Mouse (Mus musculus): Measurements from ENCODE around the gene Lgals3.
"Not testable (repeated sequence)": the region's sequence is repeated elsewhere in the genome, so short reads cannot be mapped to it uniquely, and the experiment has no call there.

The Lgals3 gene

DNA sequence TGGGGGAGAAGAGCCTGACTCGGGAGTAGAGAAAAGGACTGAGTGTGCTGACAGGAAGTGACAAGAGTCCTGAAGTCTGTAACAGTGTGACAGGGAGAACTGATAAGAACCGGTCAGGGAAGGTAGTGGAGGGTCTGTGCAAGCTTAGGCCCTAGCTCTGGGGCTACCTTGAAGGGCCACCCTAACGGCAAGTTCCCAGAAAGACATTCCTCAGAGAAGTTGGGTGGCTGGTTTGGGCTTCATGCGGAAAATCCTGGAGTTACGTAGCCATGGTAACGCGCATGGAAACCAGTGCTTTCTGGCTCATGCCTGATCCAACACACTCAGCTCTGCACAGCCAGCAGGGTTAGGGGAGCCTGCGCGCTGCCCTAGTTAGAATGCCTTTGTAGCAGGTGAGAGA, at the start of gene Lgals3:
Gene Lgals3 (plus strand): TSS at position 291 of the 400 bp plus-strand sequence.
- peak; percentile 91 for DNase-seq (ENCODE audit: low read depth, low spot score)

DNA sequence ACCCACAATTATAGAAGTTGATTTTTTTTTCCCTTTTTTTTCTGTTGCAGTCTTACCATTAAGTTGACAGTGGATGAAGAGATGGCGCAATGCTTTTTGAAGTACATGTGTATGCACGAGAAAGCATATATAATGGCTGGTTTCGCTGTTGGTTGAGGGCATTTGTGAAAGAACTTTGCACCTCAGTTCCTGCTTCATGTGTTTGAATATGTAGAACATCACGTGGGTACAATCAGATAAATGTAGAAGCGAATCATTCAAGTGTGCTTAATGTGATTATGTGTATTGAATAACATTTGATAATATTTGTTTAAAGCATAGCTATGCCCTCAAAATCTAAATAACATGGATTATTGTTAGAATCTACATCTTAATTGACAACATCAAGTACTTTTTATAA, 48.2 kb upstream of the Lgals3 start:
- DNase-seq (ENCODE audit: low read depth, low spot score): no peak

DNA sequence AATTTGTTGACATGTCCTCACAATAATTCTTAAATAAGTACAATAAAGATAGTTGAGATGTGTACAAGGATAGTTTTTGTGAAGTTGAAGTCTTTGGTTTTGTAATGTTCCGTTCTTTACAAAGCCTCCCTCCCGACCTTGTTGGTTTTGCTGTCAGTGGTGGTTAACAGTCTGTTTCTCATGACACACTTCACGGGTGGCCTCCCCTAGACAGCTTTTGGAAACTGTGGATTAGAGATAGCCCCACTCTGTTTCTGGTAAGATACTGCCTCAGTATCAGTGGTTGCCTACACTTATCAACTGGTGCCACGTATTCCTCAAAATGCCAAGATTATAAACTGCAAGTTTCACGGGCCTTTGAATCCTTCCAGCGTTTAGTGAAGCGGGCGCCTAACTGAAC, 46.0 kb upstream of the Lgals3 start:
- not testable (repeated sequence) for DNase-seq (ENCODE audit: low read depth, low spot score)

DNA sequence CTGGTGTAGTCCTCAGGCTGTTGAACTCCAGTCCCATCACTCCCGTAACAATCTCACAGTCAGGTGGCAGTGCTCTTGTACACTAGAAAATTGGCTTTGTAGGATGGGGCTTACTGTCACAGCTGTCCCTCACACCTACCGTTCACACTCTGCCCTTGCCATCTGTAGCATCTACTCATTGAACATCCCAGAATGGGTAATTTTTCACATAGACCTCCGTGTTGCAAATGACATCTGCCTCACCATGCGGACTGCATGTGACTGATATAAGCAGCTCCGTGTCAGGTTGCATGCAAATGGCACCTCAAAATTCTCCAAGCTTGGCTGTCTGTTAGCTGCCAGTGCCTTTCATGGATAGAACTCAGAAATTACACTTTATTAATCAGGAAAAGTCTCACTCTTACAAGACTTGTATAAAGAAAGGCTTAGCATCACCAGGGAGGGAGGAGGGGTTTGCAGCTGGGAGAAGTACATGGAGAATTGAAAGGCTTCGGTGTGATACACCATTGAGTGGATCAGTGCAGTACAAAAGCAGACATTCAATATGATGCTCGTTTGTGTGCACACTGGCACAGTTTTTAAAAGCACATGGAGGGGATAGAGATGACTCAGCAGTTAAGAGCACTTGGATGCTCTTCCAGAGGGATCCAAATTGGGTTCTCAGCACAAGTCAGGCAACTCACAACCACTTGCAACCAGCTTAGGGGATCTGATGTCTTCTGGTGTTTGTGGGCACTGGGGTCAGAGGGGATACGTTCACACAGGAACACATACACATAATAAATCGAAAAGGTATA, 41.4 kb upstream of the Lgals3 start:
- no peak for DNase-seq (ENCODE audit: low read depth, low spot score)

DNA sequence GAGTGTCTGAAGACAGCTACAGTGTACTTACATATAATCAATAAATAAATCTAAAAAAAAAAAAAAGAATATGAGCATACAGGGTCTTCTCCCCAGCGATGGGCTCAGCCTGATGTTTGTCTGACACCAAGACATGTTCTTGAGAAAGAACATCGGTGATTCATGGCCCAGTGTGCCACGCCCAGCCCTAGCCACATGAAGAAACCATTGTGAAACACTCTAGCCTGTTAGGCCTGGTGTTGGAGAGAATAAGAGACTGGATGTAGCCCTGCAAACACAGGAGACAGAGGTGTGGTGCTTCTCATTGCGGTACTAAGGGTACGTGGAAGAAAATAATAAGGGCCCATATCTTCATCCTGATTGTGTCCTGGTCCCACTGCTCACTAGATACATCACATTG, 40.2 kb upstream of the Lgals3 start:
- DNase-seq (ENCODE audit: low read depth, low spot score): no peak

DNA sequence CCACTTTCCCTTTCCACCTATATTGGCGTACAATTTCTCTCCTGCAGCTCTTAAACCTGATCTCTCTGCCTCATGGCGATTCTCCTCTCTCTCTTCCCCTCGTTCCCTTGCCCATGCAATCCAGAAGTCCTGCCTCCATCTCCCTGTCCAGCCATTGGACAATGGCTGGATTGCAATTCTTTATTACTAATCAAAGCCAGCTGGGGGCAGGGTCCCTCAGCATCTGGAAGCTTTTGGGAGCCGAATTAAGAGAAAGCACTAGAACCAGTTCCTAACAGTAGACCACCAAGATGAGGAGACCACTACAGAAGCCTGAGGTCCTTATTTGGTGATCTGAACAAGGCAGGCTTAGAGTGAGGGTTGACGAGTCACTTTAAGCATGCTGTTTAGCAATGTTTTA, 35.6 kb upstream of the Lgals3 start:
- DNase-seq (ENCODE audit: low read depth, low spot score): no peak

DNA sequence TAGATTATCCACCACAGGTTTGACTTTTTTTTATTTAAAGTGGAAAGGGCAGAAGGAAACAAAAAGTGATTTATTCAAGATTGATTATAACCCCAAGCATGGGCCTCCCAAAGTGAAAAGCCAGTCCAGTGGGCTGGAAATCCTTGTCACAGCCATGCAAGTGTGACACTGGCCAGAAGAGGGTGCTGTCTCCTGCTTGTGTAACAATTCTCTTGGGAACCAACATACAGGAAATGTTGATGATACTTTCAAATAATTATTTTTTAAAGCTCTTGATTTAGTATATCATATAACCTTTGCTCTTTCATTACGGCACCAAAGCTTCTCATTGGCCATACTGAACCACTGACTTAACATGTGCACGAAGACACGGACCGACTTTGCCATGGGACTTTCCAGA, 32.7 kb upstream of the Lgals3 start:
- peak; percentile 80 for DNase-seq (ENCODE audit: low read depth, low spot score)

DNA sequence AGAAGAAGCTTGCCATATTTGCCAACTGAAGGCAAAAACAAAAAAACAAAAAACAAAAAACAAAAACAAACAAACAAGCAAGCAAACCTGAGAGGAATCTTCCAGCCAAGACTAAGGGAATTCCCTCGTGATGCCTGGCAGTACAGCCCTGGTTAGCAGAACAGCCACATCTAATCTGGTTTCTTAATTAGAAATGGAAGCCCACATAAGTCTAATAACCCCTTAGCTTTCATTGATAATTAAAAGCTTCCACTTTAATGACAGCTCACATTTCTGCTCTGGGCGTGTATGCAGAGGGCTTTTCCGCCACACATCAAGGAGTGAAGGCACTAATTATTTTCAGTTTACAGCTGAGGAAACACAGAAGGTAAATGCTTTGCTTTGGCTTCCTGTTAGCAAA, 32.3 kb upstream of the Lgals3 start:
- DNase-seq (ENCODE audit: low read depth, low spot score): no peak

DNA sequence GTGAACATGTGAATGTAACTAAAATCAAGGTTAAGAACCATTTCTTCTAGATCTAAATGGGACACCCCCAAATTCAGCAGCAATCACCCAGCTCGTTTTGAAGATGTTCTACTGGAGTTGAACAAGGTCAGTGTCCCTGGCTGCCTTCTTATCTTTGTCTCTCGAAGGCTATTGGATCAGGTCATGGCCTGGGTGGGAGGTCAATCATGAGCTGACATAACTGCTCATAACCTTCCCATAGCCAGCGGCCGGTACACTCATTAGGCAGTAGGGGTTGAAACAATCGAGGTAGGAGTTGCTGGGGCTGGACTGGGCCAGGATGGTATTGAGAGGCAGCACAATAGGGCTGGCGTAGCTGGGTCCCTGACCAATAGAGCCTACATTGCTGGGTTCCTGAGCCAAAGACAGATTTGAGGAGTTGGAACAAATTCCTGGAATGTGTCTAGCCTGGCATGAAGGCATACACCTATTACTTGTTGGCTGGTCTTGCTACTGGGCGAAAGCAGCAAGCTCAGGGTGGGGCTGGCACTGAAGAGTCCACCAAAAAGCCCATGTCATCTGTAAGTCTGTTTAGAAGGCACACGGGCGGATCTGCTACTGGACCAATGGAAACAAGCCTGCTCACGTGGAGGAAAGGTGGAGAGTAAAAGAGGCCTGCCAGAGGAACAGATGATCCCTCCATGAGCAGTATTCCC, 27.2 kb upstream of the Lgals3 start:
- DNase-seq (ENCODE audit: low read depth, low spot score): no peak

DNA sequence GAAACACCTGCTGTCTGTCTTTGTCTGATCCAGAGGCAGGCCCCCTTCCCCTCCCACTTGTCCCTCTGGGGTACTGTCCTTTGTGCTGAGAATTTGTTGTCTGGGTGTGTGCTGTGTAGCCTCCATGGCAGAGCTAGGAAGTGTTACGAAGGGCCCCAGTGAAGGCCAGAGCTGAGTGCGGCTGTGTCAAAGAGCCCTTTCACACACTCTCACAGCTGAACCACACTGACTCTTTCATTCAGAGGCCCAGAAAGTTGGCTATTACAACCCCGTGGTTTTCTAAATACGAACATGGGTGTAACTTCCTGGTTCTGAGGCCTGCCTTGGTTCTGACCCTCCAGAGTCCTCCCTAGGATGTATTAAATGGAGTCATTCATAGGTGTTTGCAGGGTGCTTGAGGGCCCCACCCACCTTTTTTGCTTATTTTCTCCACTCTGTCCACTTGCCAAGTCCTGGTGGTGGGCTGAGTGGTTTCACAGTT, 25.7 kb upstream of the Lgals3 start:
- peak; percentile 38 for DNase-seq (ENCODE audit: low read depth, low spot score)

DNA sequence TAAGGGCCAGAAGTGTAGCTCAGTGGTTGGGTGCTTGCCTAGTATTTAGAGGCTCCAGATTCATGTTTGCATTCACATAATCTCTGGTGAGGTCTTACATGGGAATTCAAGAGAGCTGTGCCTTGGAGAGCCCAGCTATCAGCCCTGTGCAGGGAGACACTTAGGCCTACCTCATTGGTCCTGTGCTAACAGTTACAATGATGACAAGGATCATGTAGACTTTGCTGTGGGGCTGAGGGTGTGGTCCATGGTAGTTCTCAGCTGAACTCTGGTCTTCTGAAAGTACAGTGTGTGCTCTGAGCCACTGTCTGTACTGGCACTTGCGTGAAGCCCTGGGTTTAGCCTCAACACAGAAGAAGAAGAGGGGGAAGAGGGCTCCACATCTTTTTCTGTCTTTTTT, 20.8 kb upstream of the Lgals3 start:
- no peak for DNase-seq (ENCODE audit: low read depth, low spot score)

DNA sequence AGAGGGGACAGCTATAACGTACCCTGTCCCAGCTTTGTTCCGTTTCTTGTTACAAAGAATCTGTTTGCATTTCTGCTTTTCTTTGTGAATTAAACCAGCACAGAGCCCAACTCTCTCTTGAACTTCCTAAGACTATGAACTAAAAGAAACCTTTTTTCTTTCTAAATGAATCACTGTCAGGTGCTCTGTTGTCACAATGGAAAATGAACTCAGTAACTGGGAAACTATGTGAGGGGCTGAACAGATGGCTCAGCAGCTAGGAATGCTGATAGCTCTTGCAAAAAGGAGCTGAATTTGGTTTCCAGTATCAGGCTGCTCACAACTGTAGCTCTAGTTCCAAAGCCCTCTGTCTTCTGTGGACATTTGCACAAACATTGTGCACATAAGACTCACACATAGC, 16.6 kb upstream of the Lgals3 start:
- no peak for DNase-seq (ENCODE audit: low read depth, low spot score)

DNA sequence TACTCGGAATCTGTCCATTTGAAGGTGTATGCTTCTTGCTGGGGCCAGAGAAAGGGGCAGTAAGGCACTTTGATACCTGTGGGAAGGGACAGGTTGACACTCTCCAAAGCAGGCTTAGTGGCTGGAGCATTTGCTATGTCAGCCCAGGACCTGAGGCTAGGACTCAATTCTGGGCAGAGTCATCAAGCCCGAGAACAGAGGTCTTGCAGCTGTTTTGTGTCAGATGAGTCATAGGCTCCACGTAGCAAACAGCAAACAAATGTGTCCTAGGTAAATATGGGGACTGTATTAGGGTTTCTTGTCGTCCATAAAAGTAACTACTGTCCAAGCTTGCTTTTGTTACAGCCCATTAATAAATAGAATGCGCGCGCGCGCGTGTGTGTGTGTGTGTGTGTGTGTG, 15.3 kb upstream of the Lgals3 start:
- DNase-seq (ENCODE audit: low read depth, low spot score): no peak

DNA sequence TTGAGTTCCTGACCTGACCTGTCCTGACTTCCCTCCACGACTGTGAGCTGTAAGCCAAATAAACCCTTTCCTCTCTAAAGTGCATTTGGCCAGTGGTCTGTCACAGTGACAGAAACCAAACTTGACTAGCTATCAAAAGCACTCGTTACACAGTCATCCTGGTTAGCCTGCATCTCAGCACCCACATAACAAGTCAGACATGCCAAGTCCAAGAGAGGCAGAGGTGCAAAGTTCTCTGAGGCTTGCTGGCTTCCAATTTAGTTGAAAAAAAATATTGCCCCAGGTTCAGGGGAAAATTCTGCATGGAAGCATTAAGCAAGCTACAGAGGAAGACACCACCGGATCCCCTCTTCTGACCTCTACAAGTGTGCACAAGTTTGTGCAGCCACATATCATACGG, 14.3 kb upstream of the Lgals3 start:
- DNase-seq (ENCODE audit: low read depth, low spot score): no peak

DNA sequence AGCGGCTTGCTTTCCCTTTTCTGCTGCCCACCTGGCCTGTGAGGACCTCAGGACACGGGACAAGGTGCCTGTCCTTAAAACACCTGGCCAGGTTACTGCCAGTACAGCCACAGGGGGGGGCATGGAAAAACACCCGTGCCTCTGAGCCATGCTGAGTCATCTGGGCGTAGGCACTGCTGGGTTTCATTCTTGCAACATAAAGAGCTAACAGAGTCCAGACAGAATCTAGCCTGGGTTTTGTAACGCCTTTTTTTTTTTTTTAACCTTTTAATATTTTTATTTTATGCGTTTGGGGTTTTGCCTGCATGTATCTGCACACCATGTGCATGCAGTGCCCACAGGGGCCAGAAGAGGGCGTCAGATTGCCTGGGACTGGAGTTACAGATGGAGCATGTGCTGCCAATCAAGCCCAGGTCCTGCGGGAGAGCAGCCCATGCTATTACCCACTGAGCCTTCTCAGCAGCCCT, 13.4 kb upstream of the Lgals3 start:
- peak; percentile 89 for DNase-seq (ENCODE audit: low read depth, low spot score)

DNA sequence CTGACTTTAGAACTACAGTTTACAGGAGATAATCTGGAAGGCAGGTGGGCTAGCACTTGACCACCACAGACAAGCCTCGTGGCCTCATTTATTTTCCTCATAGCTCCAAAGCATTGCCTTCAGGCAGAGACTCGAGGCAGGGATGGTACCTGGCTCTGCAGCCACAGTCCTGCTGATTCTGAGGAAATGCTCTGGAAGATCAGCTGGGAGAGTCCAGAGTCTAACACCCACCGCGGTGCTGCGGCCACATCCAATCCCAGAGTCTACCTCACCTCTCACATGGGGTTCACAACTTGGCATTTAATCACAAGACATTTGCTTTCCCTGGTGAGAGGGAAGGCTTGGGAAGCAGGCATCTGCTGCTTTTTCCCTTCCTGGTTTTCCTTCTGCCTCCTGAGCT, 12.6 kb upstream of the Lgals3 start:
- no peak for DNase-seq (ENCODE audit: low read depth, low spot score)

DNA sequence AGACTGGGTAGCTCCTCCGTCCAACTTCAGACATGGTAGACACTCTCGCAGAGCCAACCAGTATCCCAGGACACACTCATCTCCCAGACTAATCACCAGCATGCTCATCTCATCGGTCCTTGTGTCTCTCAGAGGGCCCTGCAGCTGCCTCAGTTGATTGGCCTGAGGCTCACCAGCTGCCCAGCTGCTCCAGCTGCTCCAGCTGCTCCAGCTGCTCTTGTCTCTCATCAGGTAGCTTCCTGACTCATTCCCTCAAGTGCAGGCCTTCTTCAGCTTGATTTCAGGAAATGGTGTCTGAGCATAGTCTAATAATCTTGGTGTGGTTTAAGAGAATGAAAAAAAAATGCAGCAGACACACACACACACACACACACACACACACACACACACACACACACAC, 10.9 kb upstream of the Lgals3 start:
- no peak for DNase-seq (ENCODE audit: low read depth, low spot score)

DNA sequence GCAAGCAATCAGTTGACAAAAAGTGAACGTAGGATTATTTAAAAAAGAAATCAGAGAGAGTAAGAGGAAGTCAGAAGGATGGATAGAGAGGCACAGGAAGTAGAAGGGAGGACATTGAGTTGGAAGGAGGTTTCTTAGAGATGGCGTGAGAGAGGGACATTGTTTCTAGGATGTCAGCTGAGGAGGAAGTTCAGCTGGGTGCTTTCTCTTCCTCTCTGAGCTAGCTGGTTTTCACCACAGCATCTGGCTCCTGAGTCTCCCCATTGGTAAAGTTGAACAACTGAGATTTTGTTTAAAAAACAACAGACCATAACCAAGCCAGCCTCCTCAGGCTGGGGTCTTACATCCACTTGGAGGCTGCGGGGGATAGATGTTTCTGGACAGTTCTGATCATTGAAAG, 7.9 kb upstream of the Lgals3 start:
- no peak for DNase-seq (ENCODE audit: low read depth, low spot score)

DNA sequence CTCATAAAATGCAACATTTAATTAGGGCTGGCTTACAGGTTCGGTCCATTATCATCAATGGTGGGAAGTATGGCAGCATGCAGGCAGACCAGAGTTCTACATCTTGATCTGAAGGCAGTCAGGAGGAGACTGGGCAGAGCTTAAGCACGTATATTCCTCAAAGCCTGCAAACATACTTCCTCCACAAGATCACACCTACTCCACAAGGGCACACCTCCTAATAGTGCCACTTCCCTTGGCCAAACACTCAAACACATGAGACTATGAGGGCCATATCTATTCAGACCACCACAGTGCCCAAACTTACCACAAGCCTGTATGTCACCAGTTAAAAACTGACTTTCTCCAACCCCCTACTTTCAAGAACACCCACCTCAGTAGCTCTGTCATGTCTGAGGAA, 6.1 kb upstream of the Lgals3 start:
- DNase-seq (ENCODE audit: low read depth, low spot score): no peak

DNA sequence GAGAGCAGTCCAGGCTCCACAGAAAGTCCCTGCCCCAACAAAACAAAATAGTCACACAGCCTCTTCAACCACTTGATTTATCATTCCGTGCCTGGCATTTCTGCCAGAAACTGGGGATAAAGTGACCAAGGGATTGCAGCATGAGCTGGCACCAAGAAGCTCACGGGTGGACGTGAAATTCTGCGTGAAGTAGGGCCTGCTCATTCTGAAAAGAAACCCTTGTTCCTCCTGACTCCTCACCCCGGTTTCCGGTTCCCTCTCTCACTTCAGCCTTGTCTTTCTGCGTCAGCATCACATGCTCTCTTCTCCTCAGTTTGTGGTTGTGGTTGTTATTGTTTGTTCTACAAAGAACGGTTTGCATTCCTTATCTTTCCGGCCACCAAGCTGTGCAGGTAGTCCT, 5.7 kb upstream of the Lgals3 start:
- DNase-seq (ENCODE audit: low read depth, low spot score): no peak

DNA sequence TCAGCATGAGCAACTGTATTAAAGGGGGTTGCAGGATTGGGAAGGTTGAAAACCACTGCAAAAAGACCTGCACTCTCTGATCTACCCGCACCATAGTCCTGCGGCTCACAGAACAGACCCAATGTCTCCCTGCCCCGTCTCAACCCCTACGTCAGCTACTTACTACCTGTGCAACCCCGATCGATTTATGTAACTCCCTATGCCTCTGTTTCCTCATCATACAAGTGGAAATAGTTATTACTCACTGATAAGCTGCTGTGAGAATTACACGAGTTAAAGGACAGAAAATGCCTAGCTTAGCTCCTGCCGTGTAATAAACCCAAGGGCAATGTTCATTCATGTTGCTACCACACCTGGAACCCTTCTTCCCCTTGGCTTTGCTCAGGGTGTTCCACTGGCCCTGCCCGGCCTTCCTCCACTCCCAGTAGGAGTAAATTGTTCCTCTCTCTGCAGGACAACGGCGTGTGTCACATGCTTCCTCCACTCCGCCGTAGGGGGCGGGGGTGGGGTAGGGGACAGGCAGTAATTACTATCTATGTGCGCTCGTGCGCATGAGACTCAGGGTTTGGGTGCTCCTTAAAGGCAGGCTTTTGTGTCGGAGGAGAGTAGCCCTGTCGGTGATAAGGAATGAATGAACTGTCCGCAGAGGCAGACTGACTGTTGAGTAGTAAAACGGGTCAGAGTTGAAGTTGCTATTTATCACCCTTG, 2.7 kb upstream of the Lgals3 start:
- DNase-seq (ENCODE audit: low read depth, low spot score): peak; percentile 95

DNA sequence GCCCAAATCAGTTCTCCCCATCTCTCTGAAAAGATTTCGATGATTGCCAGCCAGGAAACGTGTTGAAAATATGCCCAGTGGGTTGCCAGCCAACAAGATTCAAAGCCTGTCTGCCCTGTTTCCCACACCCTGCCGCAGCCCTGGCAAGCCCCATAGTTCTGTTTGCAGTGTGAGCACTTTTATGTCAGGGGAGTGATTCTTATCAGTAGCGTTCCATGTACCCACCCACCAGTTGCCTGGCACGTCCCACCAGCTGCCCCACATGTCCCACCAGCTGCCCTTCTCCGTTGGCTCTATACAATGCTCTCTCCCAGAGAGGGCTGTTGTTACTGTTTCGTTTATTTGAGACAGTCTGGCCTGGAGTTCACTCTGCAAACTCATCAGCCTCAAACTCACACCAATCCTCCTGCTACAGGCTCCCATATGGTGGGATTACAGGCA, 650 bp upstream of the Lgals3 start:
- DNase-seq (ENCODE audit: low read depth, low spot score): no peak
